Mouse (Mus musculus) ES-Bruce4 (cell line): Measurements from ENCODE around the gene Plscr1. TPM values are rescaled to one million over a fixed set of nuclear protein-coding genes. Genes with fewer than 3 reads are reported as not detected.

Experiments
- H3K27ac ChIP-seq: 2 replicates; pipeline ENCODE4 v1.5.1; 2012; ENCODE audit warnings: low read length, inconsistent platforms; ENCODE audit not compliant: insufficient read depth
- H3K27me3 ChIP-seq: 2 replicates; pipeline ENCODE4 v1.6.1; 2012; ENCODE audit warnings: mild to moderate bottlenecking, low read length, inconsistent platforms; ENCODE audit not compliant: control insufficient read depth, poor library complexity, insufficient read depth, severe bottlenecking
- H3K36me3 ChIP-seq: 2 replicates; pipeline ENCODE4 v1.6.1; 2012; ENCODE audit warnings: inconsistent platforms, mild to moderate bottlenecking, low read length, moderate library complexity; ENCODE audit not compliant: control insufficient read depth, poor library complexity, insufficient read depth, severe bottlenecking
- H3K4me1 ChIP-seq: one replicate; pipeline ENCODE4 v1.8.1; 2011; ENCODE audit warnings: low read length; ENCODE audit not compliant: control insufficient read depth, insufficient read depth
- H3K4me3 ChIP-seq: 2 replicates; pipeline ENCODE4 v1.5.1; 2011; ENCODE audit warnings: low read depth, mild to moderate bottlenecking, low read length
- H3K9ac ChIP-seq: 2 replicates; pipeline ENCODE4 v1.6.1; 2012; ENCODE audit warnings: low read depth, mild to moderate bottlenecking, inconsistent platforms; ENCODE audit not compliant: poor library complexity, severe bottlenecking
- H3K9me3 ChIP-seq: replicated peaks from 2 replicates; pipeline ENCODE4 v1.6.1; 2012; ENCODE audit warnings: mild to moderate bottlenecking, low read length, inconsistent platforms; ENCODE audit not compliant: control insufficient read depth, poor library complexity, insufficient read depth, severe bottlenecking
- CTCF ChIP-seq: IDR thresholded peaks from one replicate; pipeline ENCODE4 v1.8.1; 2011; ENCODE audit warnings: low read depth, low read length
- EP300 ChIP-seq: IDR thresholded peaks from 2 replicates; pipeline ENCODE4 v1.6.1; 2011; ENCODE audit warnings: low read depth, low read length; ENCODE audit not compliant: insufficient read depth
- POLR2A ChIP-seq: IDR thresholded peaks from one replicate; pipeline ENCODE4 v1.8.1; 2011; ENCODE audit warnings: low read length; ENCODE audit not compliant: insufficient read depth
- polyA plus RNA-seq: library from polyadenylated mRNA; stranded (reverse); fragments of >200 nt; gene quantifications from 2 replicates; pipeline ENCODE4 v1.2.4, GENCODE M21; 2011; ENCODE audit warnings: low read depth; ENCODE audit not compliant: missing spikeins, insufficient read depth, insufficient read length

The Plscr1 gene
- polyA plus RNA-seq, result 18.4 and 19.7 TPM in 2 replicates

- Histone ChIP-seq H3K4me3 (peak within 1 kb of the TSS; percentile 96), H3K4me1 (peaks cover 2% of the 10 kb centered on the region), H3K27me3 (no peaks in the 10 kb centered on the region), H3K9me3 (no peaks in the 10 kb centered on the region), H3K27ac (peak within 1 kb of the TSS; percentile 71), H3K9ac (peak within 1 kb of the TSS; percentile 49), H3K36me3 (no peaks in the 10 kb centered on the region)
- no peak for TF ChIP-seq CTCF
- TF ChIP-seq EP300, result no peak
- no peak for TF ChIP-seq POLR2A
Observed at GRCm38 (mm10) chr9:92249447-92249852, at the start of gene Plscr1. Plscr1 (plus strand) TSS chr9:92249750.

GRCm38 (mm10) chr9:92204397-92204796 lies 45.2 kb upstream of the Plscr1 start:
- Histone ChIP-seq H3K27ac (no peak overlapping the region), H3K9ac (no peak overlapping the region), H3K36me3 (no peaks in the 10 kb centered on the region), H3K4me1 (no peaks in the 10 kb centered on the region), H3K9me3 (no peaks in the 10 kb centered on the region), H3K27me3 (no peaks in the 10 kb centered on the region), H3K4me3 (no peak overlapping the region)
- TF ChIP-seq EP300 (no peak), CTCF (no peak), POLR2A (no peak)

GRCm38 (mm10) chr9:92207307-92207706 lies 42.2 kb upstream of the Plscr1 start:
- Histone ChIP-seq H3K9me3 (no peaks in the 10 kb centered on the region), H3K4me1 (no peaks in the 10 kb centered on the region), H3K4me3 (no peak overlapping the region), H3K27me3 (no peaks in the 10 kb centered on the region), H3K27ac (no peak overlapping the region), H3K36me3 (no peaks in the 10 kb centered on the region), H3K9ac (no peak overlapping the region)
- TF ChIP-seq POLR2A (no peak), CTCF (no peak), EP300 (no peak)

DNA sequence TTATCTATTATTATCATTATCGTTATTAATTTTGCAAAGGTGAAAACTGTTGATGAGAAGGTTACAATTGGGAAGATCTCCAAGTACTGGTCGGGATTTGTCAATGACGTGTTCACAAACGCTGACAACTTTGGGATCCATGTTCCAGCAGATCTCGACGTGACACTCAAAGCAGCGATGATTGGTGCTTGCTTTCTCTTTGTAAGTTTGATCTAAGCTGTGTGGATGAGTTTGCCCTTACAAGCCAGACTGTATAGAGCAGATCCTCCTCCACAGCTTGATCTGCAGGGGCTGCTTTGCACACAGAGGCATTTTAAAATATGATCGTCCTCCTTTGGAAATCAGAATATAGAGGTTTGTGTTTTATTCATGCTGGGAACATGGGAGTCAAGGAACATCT lies 41.8 kb upstream of the Plscr1 start:
- TF ChIP-seq EP300 (no peak), POLR2A (no peak), CTCF (no peak)
- no peak overlapping the region for H3K27ac ChIP-seq
- no peaks in the 10 kb centered on the region for H3K27me3 ChIP-seq

DNA sequence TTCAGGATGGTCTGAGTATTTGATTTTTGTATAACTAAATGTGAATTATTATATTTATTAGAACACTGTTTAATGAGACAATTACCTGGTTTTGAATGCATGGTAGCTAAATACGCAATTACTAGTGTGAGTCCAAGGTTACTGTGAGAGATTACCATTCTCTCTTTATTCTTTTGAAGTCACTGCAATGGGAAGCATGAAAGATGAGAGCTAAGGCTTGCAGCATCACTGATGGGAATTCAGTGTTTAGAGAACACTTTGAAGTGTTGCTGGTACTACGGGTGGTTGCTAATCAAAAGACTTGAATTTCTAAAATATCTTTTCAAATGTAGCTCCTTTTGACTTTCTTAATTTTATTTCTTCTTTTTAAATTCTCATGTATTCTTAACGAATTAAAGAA lies 39.7 kb upstream of the Plscr1 start:
- Histone ChIP-seq H3K4me1 (no peaks in the 10 kb centered on the region), H3K27ac (no peak overlapping the region), H3K9me3 (no peaks in the 10 kb centered on the region), H3K36me3 (no peaks in the 10 kb centered on the region), H3K27me3 (no peaks in the 10 kb centered on the region), H3K4me3 (no peak overlapping the region), H3K9ac (no peak overlapping the region)
- no peak for TF ChIP-seq CTCF
- no peak for TF ChIP-seq POLR2A

More for the DNA sequence above, 41.8 kb upstream of the Plscr1 start:
- Histone ChIP-seq H3K9ac (no peak overlapping the region), H3K4me1 (no peaks in the 10 kb centered on the region), H3K4me3 (no peak overlapping the region), H3K9me3 (no peaks in the 10 kb centered on the region), H3K36me3 (no peaks in the 10 kb centered on the region)

DNA sequence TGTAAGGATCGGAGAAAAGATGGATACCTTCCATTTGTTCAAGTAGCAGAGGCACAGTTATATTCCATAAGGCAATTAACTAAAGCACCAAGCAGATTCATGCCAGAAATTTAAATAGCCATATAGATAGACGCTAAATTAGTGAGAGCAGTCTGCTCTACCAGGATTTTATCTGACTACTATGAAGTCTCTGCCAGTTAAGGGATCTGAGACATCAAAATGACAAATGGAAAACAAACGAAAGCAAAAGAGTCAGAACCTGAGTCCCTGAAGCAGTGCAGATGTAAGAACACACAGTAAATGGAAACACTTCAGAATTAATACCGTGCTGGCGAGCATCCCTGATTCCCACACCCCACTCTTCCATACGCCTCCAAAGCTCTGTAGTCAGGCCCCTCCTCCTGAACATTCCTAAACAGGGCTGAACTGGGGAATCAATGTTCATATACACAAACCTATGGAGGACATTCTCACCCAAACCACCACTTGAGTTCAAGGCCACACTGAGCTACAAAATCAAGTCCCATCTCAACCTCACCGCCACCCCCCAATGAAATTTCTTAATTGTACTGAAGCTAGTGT lies 39.1 kb upstream of the Plscr1 start:
- Histone ChIP-seq H3K27me3 (no peaks in the 10 kb centered on the region), H3K4me1 (no peaks in the 10 kb centered on the region), H3K36me3 (no peaks in the 10 kb centered on the region), H3K9me3 (no peaks in the 10 kb centered on the region), H3K4me3 (no peak overlapping the region), H3K9ac (no peak overlapping the region), H3K27ac (no peak overlapping the region)
- TF ChIP-seq EP300 (no peak), CTCF (no peak), POLR2A (no peak)
